Mouse (Mus musculus) embryonic fibroblast, embryonic 13.5 days (primary cell): ENCODE results near the gene Slc9a9. TPM values are rescaled to one million over a fixed set of nuclear protein-coding genes. Genes with fewer than 3 reads are reported as not detected.

Source experiments
- H3K27ac ChIP-seq: 2 replicates; pipeline ENCODE4 v1.5.1; 2012; ENCODE audit warnings: low read length, control low read depth, inconsistent platforms; ENCODE audit not compliant: insufficient read depth
- H3K4me1 ChIP-seq: 2 replicates; pipeline ENCODE4 v1.6.1; 2011; ENCODE audit warnings: low read length; ENCODE audit not compliant: control insufficient read depth, insufficient read depth
- H3K4me3 ChIP-seq: 2 replicates; pipeline ENCODE4 v1.5.1; 2011; ENCODE audit warnings: mild to moderate bottlenecking, control low read depth, low read length; ENCODE audit not compliant: insufficient read depth
- CTCF ChIP-seq: IDR thresholded peaks from 2 replicates; pipeline ENCODE4 v1.5.1; 2011; ENCODE audit warnings: mild to moderate bottlenecking, control low read depth, low read length, moderate library complexity, borderline replicate concordance; ENCODE audit not compliant: insufficient read depth
- POLR2A ChIP-seq: IDR thresholded peaks from 2 replicates; pipeline ENCODE4 v1.6.1; 2011; ENCODE audit warnings: low read depth, mild to moderate bottlenecking, control low read depth, low read length, moderate library complexity
- polyA plus RNA-seq: library from polyadenylated mRNA; stranded (reverse); fragments of >200 nt; gene quantifications from 2 replicates; pipeline ENCODE4 v1.2.4, GENCODE M21; 2011; ENCODE audit warnings: low read depth; ENCODE audit not compliant: missing spikeins, insufficient read length

Gene Slc9a9
- polyA plus RNA-seq, 1 experiment: 7.7 TPM

DNA sequence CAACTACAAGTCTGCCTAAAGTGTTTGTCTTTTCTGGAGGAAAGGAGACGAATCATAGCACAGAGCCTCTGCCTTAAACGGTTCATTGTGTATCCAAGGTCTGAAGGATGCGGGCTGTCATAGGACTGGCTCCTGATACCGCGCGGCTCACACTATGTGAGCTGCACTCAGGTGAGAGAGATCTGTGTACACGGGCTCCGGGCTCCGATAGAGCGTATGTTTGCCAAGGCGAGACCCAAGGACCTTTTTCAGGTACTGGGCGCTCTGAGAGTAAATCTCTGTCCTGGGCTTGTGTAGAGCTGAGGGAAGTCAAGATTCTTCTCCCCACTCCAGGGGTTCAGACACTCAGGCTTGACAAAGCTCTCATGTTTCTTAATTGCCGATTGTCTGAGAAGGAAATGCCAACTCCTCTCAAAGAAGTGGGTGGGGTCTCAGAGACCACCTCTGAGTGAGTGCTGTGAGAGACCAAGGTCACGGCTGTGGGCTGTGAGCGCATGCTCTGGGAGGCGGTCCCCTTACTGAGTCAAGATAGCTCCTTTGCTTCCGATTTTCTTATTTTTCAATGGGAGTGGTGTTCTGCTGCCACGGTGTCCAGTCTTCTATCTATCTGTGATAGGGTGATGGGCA lies 10.9 kb downstream of the Slc9a9 start:
- Histone ChIP-seq H3K27ac (no peak overlapping the region), H3K4me3 (no peak overlapping the region), H3K4me1 (no peaks in the 10 kb centered on the region)
- no peak for TF ChIP-seq POLR2A
- TF ChIP-seq CTCF: no peak

- Histone ChIP-seq H3K4me3 (no peak overlapping the region), H3K4me1 (no peaks in the 10 kb centered on the region), H3K27ac (no peak overlapping the region)
- TF ChIP-seq POLR2A (no peak), CTCF (no peak)
Observed at GRCm38 (mm10) chr9:94681095-94681487, 11.4 kb downstream of the Slc9a9 start.

GRCm38 (mm10) chr9:94682260-94682659 lies 12.6 kb downstream of the Slc9a9 start:
- TF ChIP-seq CTCF: no peak
- Histone ChIP-seq H3K27ac (no peak overlapping the region), H3K4me3 (no peak overlapping the region), H3K4me1 (no peaks in the 10 kb centered on the region)

DNA sequence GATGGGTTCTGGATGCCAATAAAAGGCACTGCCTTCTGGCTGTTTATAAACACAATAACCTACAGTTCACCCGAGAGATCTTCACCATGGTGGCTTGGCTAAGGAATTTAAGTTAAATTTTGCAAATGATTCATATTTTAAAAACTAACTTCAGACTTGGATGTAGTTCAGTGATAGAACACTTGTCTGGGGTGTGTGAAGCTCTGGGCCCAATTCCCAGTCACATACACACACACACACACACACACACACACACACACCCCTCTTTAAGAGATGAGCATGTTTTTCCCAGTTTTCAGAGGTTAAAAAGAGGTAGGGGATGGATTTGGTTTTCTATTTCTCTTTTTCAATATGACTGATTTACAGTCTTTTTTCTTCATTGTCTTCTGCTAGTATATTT lies 15.9 kb downstream of the Slc9a9 start:
- Histone ChIP-seq H3K27ac (no peak overlapping the region), H3K4me1 (no peaks in the 10 kb centered on the region), H3K4me3 (no peak overlapping the region)
- TF ChIP-seq POLR2A (no peak), CTCF (no peak)

DNA sequence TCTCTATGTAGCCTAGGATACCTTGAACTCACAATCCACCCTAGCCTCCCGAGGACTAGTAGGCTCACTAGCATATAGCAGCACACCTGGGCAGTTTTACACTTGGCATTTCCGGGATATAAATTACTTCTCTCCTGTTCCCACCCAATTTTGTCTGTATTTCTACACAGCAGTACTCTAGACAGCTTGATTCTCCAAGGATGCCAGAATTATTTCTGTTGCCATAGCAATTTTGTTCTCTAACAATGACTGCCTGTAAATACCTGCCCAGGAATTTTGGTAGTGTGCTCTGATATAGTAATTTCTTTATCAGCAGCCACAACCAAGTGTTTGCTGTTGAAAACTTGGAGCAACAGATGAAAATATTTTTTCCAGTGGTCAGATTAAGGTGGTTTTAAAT lies 16.7 kb downstream of the Slc9a9 start:
- H3K4me3 ChIP-seq: no peak overlapping the region
- no peak overlapping the region for H3K27ac ChIP-seq
- no peak for TF ChIP-seq POLR2A
- no peak for TF ChIP-seq CTCF
- peaks cover 6% of the 10 kb centered on the region for H3K4me1 ChIP-seq

- no peak for TF ChIP-seq POLR2A
- no peak for TF ChIP-seq CTCF
- H3K27ac ChIP-seq: no peak overlapping the region
- peaks cover 6% of the 10 kb centered on the region for H3K4me1 ChIP-seq
- no peak overlapping the region for H3K4me3 ChIP-seq
Observed at GRCm38 (mm10) chr9:94687203-94687859, 17.6 kb downstream of the Slc9a9 start.

GRCm38 (mm10) chr9:94691311-94692087 lies 21.8 kb downstream of the Slc9a9 start:
- peaks cover 9% of the 10 kb centered on the region for H3K4me1 ChIP-seq
- no peak overlapping the region for H3K4me3 ChIP-seq
- H3K27ac ChIP-seq: peak overlapping the region; percentile 39
- TF ChIP-seq CTCF (no peak), POLR2A (no peak)

- Histone ChIP-seq H3K4me1 (peaks cover 10% of the 10 kb centered on the region), H3K27ac (peak overlapping the region; percentile 39), H3K4me3 (no peak overlapping the region)
- no peak for TF ChIP-seq CTCF
- no peak for TF ChIP-seq POLR2A
Observed at GRCm38 (mm10) chr9:94692122-94692521, 22.4 kb downstream of the Slc9a9 start.

DNA sequence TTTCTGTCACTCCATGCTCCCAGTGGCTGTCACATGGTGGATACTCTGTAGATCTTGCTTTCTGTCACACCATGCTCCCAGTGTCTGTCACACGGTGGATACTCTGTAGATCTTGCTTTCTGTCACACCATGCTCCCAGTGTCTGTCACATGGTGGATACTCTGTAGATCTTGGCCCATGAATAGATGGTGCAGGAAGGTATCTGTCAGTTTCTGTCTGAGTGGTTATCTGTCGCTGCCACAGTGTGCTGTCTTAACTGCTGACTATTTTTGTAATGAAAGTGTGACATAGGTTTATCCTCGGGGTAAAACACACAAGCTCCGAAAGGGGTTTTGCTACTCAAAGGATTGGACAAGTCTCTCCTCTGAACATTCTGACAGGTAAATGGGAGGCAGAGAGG lies 24.5 kb downstream of the Slc9a9 start:
- H3K4me1 ChIP-seq: peaks cover 10% of the 10 kb centered on the region
- H3K4me3 ChIP-seq: no peak overlapping the region
- no peak overlapping the region for H3K27ac ChIP-seq
- TF ChIP-seq POLR2A (no peak), CTCF (no peak)

DNA sequence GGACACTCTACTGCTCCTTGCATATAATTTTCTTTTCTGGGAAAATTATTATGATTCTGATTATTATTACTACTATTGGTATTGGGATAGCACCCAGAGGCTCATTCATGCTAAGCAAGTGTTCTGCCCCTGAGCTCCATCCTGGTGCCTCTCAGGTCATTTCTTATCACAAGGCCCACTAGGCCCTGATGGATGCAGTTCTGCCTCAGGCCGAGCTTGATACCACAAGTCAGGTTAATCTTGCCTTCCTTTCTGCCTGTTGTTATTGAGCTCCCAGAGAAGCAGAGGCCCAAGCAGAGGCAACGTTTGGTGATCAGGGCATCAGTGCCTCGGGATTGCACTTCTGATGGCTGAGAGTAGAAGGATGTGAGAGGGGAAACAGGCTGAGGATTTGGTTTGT lies 25.3 kb downstream of the Slc9a9 start:
- Histone ChIP-seq H3K4me3 (no peak overlapping the region), H3K27ac (no peak overlapping the region), H3K4me1 (peaks cover 10% of the 10 kb centered on the region)
- TF ChIP-seq POLR2A (no peak), CTCF (no peak)
